Mouse (Mus musculus): ENCODE measurements around the gene Slc30a3. TPM values are rescaled to one million over a fixed set of nuclear protein-coding genes. Genes with fewer than 3 reads are reported as not detected.

Gene Slc30a3
- total RNA-seq (2015) = not detected in 2 replicates
- total RNA-seq (2017) = not detected in 2 replicates

DNA sequence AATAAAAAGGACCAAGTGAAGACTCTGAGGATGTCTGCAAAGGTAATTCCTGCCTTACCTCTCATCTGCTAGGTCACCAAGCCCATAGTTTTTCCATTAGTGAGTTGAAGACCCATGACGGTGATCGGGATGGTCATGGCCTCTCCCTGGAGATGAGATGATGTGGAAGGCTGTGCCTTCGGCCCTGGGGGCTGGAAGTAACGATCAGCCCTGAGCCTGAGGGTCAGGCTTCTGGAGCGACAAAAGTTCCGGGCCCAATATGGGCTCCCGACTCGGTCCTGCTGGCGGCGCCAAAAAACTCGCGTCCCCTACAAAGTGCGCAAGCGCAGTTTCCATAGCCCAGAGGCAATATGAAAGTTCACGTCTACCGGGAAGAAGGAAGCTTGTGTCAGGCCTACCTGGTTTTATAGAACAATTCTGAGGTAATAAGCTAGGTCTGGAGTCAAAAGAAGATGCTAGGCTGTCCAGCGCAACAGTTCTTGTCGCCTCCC lies at the start of gene Slc30a3:
Gene Slc30a3 (minus strand): TSS at position 238 of the 491 bp plus-strand sequence.
- no peak for ATAC-seq (replicated peaks; ENCODE audit: poor library complexity)

DNA sequence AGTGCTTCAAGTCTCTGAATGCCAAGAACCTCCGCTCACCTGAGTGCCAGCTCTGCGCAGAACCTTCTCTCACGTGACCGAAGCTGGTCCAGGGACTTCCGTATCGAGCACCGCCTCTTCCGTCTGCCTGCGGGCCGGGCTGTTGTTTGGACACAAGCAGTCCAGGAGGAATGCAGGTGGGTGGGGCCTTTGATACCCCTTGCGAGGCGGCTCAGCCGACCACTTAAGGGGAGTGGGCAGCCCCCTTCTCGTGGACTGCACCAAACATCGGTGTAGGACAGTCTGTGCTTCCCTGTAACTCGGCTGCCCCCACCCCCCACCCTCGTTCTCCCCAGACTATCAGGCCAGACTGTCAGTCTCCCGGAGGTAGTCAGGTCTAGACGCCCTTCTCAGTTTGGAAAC lies 46.1 kb upstream of the Slc30a3 start, which contains the start of gene Mpv17:
Gene Mpv17 (minus strand): TSS at position 100 of the 402 bp plus-strand sequence.
- peak; percentile 90 for ATAC-seq (replicated peaks; ENCODE audit: poor library complexity)

DNA sequence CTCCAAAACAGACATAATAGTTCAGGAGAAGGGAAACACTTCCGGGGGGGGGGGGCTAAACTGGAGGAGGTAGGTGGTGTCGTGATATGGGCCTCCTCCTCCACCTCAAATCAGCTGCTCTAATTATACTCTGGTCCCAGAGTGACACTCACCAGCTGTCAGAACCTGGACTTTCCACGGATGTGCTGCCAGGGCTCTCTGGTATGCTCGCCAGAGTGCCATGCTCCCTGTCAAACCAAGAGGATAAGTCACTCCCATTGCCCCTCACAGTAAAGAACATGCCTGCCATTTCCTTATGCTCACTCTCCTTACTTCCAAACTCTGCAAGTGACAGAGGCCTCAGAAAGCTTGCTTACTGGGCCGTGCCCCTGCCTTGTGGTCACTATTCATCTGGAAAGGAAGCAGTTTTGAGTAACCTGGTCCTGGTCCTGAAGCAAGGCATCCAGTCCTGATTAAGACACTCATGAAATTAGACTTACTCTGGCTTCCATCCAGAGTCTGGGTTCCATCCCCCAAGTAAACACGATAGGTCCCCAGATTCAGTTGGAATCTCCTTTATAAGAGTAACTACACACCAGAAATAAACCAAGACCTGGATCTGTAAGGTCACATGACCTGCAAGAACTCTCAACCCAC lies 45.6 kb upstream of the Slc30a3 start:
- no peak for ATAC-seq (replicated peaks; ENCODE audit: poor library complexity)

DNA sequence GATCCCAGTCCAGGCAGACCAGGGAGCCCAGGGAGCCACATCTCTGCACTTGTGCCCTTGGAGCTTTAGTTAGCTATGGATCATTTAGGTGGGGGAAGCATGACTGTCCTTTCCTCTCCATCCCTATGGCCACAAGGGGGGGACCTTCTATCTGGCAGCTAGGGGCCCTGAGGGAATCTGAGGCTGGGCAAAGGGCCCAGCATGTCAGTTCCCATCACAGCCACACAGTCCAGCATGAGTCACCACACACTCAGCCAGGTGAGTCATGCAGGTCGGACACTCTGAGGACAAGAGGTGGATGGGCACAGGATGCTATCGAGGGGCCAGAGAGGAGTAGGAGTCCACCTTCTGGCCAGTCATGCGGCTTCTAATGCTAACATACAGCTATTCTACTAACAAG lies 43.7 kb upstream of the Slc30a3 start:
- peak; percentile 11; the same call in 1 of the 2 replicates for ATAC-seq (replicated peaks; ENCODE audit: poor library complexity)

DNA sequence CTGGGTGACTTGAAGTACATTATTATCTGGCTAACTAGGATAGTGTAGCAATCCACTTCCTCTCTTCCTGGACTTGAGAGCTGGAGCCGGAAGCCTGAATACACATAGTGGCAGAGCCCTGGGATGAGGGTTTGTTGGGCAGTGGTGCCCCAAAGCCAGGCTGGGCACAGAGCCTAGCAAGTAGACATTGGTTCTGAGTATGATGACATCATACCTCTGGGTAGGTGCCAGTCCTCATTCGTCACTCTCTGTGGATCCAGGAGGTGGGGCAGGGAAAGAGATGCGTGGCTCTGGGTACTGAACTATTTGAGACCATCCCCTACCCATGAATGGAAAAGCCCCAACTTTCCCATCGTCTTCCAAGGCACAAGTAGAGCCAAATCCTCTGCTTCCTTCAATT lies 41.7 kb upstream of the Slc30a3 start:
- no peak for ATAC-seq (replicated peaks; ENCODE audit: poor library complexity)

DNA sequence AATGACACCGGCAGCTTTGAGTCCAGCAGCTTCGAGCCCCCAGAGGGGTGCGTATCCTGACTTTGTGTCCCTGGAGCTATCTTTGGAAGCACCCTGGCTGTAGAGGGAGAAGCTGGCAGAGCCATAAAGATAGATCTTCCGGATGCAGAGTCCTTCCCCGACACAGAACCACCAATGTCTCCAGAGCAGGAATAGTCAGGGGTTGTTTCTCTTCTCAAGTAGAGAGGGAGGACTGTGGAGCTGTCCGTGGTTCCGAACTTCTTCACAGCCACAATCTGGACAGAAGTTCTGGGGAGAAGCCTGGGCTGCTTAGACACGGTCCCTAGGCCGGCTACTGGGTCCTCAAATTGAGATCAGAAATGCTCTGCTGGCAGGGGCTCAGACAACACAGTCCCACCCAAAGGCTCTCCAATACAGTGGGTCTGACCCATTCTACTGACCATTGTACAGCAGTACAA lies 31.0 kb upstream of the Slc30a3 start:
- peak; percentile 39; the same call in 1 of the 2 replicates for ATAC-seq (replicated peaks; ENCODE audit: poor library complexity)

DNA sequence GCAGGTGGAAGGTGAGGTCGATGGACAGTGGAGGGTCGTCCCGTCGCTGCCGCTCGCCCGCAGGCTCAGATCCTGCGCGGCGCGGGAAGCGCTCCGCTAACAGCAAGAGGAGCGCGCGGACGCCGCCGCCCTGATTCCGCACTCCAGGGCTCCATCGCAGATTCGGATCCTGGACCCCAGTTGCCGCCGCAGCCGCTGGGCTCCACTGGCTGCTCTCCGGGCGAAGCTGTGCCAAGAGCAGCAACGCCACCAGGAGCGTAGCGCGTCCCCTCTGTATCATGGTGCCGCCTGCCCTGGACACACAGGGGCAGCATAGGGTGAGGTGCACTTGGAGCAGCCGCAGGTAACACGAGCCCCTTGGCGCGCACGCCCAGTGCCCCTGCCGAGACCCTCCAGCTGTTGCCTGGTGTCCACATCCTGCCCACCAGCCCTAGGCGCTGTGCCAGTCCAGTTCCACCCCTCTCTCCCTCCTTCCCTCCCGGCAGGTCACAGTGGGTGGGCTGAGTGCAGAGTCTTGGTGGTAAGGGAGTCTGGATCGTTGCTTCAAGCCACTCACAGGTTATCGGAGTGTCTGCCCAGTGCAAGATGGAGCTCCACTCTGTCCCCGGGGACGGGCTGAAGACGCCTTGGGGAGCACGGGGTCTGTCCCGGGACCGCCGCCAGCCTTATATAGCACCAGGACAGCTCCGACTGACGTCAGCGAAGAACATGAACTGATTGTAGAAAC lies 30.4 kb upstream of the Slc30a3 start, which contains the start of gene Ucn:
Gene Ucn (minus strand): TSS at position 589 of the 727 bp plus-strand sequence.
- ATAC-seq (replicated peaks; ENCODE audit: poor library complexity) = no peak

DNA sequence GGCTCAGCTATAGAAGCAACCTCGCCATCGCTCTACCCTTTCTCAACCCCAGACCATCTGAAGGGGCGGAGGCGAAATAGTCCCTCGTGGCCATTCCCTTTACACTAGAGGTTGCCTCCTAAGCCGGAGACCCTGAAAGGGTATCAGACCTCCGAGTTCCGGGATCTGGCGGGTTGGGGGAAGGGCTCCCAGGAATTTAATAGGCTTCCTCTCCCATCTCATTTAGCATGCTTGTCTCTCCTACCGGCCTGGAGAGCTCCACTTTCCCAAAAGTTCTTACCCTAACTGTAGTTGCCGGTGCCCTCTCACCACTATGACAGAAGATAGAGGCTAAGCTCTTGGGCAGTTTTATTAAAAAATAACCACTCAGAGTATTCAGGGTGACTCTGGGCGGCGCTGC lies 29.6 kb upstream of the Slc30a3 start:
- no peak for ATAC-seq (replicated peaks; ENCODE audit: poor library complexity)

DNA sequence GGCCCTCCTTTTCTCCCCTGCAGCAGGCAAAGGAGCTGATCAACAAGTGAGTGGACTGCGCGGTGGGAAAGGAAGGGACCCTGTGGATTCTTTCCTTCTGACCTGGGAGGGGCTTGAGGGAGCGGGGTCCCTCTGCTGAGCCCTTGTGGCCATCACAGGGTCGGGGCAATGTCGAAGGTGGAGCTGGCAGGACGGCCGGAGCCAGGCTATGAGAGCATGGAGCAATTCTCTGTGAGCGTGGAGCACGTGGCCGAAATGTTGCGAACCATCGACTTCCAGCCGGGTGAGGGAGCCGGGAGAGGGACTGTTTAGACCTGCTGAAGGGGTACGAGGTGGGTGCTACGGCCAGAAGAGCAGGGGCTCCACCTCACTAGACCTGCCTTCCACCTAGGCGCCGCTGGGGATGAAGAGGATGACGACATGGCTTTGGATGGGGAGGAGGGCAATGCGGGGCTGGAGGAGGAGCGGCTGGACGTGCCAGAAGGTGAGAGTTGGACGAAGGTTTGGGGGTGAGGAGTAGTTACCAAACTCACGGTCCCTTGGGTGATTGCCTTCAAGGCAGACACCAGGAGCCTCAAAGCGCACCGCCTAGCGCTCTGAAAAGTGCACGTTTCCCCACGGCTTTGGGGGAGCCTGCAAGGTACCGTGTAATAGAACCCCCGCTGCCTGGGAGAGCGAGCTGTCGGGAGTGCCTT lies 28.8 kb upstream of the Slc30a3 start:
- no peak for ATAC-seq (replicated peaks; ENCODE audit: poor library complexity)

DNA sequence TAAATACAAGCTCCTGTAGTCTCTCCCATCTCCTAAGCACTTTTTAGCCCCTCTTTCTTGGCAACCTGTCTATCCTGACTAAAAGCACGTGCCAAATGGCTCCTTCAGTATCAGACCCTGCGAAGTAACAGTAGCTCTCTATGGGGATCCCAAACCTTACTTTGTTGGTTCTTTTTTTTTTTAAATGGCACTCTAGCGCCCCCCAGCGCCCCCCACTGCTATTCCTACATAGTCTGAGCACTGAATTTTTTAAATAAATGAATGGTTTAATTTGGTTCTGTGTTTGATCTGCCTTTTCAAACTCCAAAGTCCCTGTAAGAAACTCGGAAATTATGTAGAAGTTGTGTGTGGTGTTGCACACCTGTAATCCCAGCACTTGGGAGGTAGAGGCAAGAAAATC lies 18.0 kb upstream of the Slc30a3 start:
- no peak for ATAC-seq (replicated peaks; ENCODE audit: poor library complexity)

DNA sequence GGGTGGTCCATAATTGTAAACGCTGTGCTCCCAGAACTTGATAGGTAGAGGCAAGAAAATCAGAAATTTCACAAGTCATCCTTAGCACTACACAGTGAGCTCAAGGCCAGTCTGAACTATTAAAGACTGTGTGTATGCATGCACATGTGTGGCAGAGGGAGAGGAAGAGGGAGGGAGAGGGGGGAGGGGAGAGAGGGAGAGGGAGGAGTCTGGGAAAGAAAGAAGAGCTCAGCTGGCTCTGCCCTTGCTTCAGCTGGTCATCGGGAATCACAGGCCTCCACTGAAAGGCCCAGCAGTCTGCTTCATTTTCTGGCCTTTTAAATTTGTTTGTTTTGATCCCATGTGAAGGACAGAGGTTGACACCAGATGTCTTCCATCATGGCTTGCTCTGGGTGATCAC lies 15.4 kb upstream of the Slc30a3 start:
- ATAC-seq (replicated peaks; ENCODE audit: poor library complexity) = no peak

DNA sequence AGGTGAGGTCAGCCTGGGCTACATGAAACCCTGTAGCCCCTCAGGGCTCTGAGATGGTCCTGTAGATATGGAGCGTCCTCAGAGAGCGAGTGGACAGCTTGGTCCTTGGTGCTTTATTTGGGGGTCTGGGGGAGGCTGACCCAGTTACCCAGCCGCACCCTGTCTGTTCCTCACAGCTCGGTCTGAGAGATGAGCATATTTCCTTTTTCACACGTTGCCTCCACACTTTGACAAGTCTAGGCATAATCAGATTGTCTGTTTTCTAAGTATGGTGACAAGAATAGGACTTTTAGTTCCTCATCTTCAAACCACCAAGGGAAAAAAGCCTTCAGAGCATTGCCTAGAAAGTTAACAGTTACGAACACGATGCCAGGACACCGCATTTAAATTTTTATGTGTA lies 13.1 kb upstream of the Slc30a3 start:
- no peak for ATAC-seq (replicated peaks; ENCODE audit: poor library complexity)

DNA sequence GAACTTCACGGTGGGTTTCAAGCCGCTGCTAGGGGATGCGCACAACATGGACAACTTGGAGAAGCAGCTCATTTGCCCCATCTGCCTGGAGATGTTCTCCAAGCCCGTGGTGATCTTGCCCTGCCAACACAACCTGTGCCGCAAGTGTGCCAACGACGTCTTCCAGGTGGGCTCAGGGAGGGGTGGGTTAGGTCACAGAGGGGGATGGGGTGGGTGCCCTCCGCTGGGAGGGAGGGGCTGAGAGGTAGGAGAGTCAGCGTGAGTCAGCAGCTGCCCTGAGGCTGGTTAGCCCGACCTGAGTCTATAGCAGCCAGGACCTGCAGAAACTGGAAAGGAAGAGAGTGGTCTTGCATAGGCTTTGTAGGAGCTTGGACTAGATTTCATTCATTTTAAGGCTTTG lies 8.9 kb upstream of the Slc30a3 start:
- ATAC-seq (replicated peaks; ENCODE audit: poor library complexity) = no peak

DNA sequence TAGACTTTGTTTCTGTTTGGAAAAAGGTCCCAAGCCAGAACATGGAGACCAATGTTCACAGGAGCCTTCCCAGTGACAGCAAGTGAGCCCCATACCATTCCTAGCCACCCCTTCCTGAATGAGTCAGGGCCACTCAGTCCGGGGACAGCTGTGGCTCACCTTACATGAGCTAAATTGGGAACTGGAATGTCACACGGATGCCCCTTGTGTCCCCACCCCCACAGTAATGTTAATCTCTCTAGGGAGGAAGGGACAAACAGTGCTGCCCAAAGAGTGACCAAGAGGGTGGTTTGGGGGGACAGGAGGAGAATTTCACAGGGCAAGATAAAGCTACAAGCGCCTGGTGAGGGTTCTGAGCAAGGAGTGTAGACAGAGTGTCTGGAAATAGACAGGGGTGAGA lies 8.3 kb upstream of the Slc30a3 start, which contains the start of gene Trim54:
Gene Trim54 (plus strand): TSS at position 359 of the 400 bp plus-strand sequence.
- ATAC-seq (replicated peaks; ENCODE audit: poor library complexity) = no peak

DNA sequence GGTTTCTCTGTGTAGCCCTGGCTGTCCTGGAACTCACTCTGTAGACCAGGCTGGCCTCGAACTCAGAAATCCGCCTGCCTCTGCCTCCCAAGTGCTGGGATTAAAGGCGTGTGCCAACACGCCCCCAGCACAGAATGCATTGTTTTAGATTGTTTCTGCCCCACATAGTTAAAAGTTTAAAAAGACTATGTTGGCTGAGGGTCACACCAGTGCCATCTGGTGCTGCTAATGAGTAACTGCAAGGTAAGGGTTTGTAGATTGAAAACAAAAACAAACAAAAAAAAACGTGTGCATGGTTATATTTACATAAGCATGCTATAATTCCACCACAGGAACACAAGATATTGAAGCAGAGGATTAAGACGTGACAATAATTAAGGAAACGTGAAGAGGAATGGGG lies 2.7 kb upstream of the Slc30a3 start:
- ATAC-seq (replicated peaks; ENCODE audit: poor library complexity) = peak; percentile 55; the same call in 1 of the 2 replicates

DNA sequence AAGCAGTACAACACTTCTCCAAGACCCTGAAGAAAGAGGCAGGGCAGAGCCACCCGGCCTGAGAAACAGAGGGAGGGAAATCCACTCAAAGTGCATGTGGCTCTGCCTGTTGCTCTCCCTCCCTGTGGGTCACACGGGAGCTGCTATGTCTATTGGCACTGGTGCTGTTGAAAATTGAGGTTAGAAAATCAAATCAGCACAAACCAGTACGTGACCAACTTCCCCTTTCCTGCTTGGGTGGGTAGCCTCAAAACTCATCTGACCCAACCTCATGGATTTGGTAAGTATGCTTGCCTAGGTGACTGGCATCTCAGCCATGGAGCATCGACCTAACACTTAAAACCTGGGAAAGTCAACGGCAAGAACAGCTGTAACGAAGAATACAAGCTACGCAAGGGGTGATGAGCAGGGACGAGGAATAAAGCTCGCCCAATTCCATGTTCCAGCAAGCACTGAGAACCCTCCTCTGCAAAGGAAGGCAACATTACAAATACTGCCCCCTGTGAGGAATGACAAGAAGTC lies 2.2 kb downstream of the Slc30a3 start, which contains the start of gene Dnajc5g:
Gene Dnajc5g (plus strand): TSS at position 472 of the 522 bp plus-strand sequence.
- peak; percentile 34; the same call in 1 of the 2 replicates for ATAC-seq (replicated peaks; ENCODE audit: poor library complexity)

DNA sequence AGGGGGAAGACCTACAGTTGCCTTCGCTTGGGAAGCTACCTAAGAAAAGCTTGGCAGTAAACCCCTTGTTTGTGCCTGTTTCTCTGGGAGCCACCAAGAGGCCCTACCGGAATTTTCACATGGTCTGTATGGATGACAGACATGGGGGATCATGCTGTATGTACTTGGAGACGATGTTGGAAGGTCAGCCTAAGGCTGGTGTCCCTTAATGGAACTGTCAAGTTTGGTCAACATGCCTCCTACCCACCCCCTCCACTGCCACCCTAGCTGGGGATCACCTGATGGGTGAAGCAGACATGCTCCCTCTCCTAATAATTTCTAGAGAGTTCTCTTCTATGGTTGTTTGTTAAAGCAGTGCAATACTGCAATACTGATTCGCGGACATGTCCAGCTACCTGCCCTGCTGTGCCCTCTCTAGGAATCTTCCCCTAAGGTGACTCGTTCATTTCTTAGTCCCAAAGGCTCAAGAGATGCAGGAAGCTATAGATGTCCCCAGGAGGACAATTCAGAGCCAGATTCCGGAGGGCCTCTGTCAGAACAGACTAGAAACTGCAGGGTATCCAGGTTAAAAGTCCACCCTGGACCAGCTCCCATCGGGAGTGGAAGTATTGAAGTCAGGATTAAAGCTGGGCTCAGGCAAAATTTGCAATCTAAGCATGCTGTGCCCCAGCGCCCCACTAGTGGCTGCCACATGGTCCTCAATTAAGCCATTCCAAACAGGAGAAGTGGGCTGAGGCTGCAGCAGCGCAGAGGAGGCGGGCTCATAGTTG lies 12.1 kb downstream of the Slc30a3 start:
- no peak for ATAC-seq (replicated peaks; ENCODE audit: poor library complexity)

DNA sequence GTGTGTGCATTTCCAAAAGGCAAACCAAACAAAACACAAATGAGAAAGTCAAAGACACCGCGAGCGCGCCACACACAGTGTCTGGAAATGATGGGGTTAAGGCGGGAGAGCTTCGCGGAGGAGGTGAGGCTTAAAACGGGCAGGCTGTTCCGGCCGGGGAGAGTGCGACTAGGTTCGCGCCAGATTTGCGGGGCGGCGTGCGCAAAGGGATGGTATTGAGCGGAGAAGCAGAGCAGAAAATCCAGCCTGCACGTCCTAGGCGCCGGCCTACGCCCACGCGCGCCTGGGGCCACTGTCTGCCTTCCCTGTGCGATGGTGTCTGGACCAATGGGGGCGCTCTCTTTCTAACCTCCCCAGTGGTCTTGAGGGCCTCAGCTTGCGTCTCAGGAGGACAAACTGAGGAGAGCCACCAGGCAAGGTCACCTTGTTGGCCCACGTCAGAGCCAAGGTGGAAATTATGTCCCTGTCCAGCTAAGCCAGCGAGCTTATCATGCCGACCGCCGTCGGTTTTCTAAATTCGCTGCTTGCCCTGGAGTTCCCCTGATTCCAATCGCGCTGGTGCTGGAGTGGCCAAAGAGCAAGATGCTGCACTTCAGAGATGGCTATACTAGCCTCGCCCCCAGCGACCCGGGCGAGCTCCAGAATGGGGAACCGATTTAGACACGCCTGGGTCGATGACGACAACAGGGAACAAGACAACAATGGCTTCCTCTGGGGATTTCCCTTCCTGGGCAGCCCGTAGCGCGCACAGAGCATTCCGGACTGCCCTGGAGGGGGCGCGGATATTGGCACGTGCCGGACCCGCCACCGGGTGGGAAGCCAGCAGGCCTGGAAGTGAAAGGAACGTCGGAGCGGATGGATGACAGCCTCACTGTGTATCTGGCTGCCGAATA lies 13.0 kb downstream of the Slc30a3 start:
- peak; percentile 89 for ATAC-seq (replicated peaks; ENCODE audit: poor library complexity)
